23 mouse cellular contexts compared by ENCODE assay signal in genomic region chr17:25762591-25762990, GRCm38 (mm10). TPM values are rescaled to one million over a fixed set of nuclear protein-coding genes. Genes with fewer than 3 reads are reported as not detected.
"Had no signal": no experiment of that assay in that cellular context is flagged by ENCODE, and none has a peak within 500 bp of the region (broad histone marks: within the 10 kb centered on the region; RNA-seq: fewer than 3 reads in every experiment).

No protein-coding gene starts in this region.

- H3K9ac ChIP-seq: lung, embryonic 14.5 days; midbrain, embryonic 13.5 days; midbrain, embryonic 15.5 days; neural tube, embryonic 12.5 days; stomach, embryonic 15.5 days had no signal

- H3K4me3 ChIP-seq: megakaryocyte, embryonic 14.5 days; midbrain, embryonic 13.5 days; midbrain, embryonic 15.5 days; neural tube, embryonic 12.5 days; stomach, embryonic 15.5 days had no signal

- H3K4me1 ChIP-seq: megakaryocyte, embryonic 14.5 days; midbrain, embryonic 13.5 days; midbrain, embryonic 15.5 days; neural tube, embryonic 12.5 days; stomach, embryonic 15.5 days had no signal

- H3K27ac ChIP-seq: midbrain, embryonic 13.5 days; midbrain, embryonic 15.5 days; neural tube, embryonic 12.5 days; stomach, embryonic 15.5 days; stomach, postnatal 0 days had no signal

- H3K27me3 ChIP-seq: neural tube, embryonic 12.5 days; stomach, embryonic 15.5 days had no signal

- H3K36me3 ChIP-seq: midbrain, embryonic 13.5 days; midbrain, embryonic 15.5 days; neural tube, embryonic 12.5 days; stomach, embryonic 15.5 days had no signal

- H3K9me3 ChIP-seq: megakaryocyte, embryonic 14.5 days; midbrain, embryonic 13.5 days; midbrain, embryonic 15.5 days; neural tube, embryonic 12.5 days; stomach, embryonic 15.5 days had no signal

- DNase-seq: lung, adult 18-20 months; lung, embryonic 14.5 days; lung, postnatal 10 days; lung, postnatal 36 days; right cerebral cortex, postnatal 14 days; thymus, adult 2 months; thymus, postnatal 25 days; thymus, postnatal 4 days had no signal

RNA-seq across cellular contexts. Expression of gene Msln, which starts 8.4 kb away (rescaled TPM):
- total RNA-seq: megakaryocyte progenitor cell, adult 5-6 weeks; monocyte, adult 5-6 weeks had no signal
- polyA plus RNA-seq: macrophage; midbrain, embryonic 11.5 days; midbrain, embryonic 13.5 days; neural tube, embryonic 14.5 days had no signal

RNA-seq across cellular contexts. Expression of gene Ccdc78, which starts 23.8 kb away (rescaled TPM):
- total RNA-seq: monocyte, adult 5-6 weeks; neutrophil, adult 5-6 weeks had no signal
- polyA plus RNA-seq: macrophage; spleen, adult 2 months had no signal

RNA-seq across cellular contexts. Expression of gene Mslnl, which starts 26.7 kb away (rescaled TPM):
- total RNA-seq: megakaryocyte progenitor cell, adult 5-6 weeks; midbrain, postnatal 0 days; monocyte, adult 5-6 weeks; neutrophil, adult 5-6 weeks had no signal
- polyA plus RNA-seq: liver, embryonic 16.5 days; macrophage; midbrain, embryonic 11.5 days; midbrain, embryonic 13.5 days; midbrain, embryonic 15.5 days; midbrain, postnatal 0 days; neural tube, embryonic 12.5 days; neural tube, embryonic 14.5 days; stomach, embryonic 15.5 days had no signal
